Mouse (Mus musculus): Measurements from ENCODE around the gene Ccdc78. TPM values are rescaled to one million over a fixed set of nuclear protein-coding genes. Genes with fewer than 3 reads are reported as not detected.
A peak's percentile ranks its signal among the peaks of the same experiment; 100 is the strongest.

Gene Ccdc78
- polyA plus RNA-seq, 1 experiment from 2014 or later = 0.24 TPM

GRCm38 (mm10) chr17:25792615-25793014 is 6.2 kb downstream of the Ccdc78 start, which contains the start of gene Fam173a:
Gene Fam173a, minus strand, starts transcription at chr17:25792901.
- TF ChIP-seq EP300 (optimal IDR thresholded peaks at IDR 0.05) = no peak
- TF ChIP-seq CTCF (IDR thresholded peaks at IDR 0.05; ENCODE audit: low read depth) = no peak
- no peaks in the 10 kb centered on the region for H3K9me3 ChIP-seq (ENCODE audit: control insufficient read depth, low read length)
- peaks cover 3% of the 10 kb centered on the region; the same call in 1 of the 2 replicates for H3K4me1 ChIP-seq (replicated peaks; ENCODE audit: control insufficient read depth, insufficient read depth)
- peak within 1 kb of the TSS; percentile 79 for H3K4me3 ChIP-seq (ENCODE audit: low read depth, low read length)
- peaks cover 9% of the 10 kb centered on the region; the same call in 1 of the 2 replicates for H3K36me3 ChIP-seq (ENCODE audit: control insufficient read depth, insufficient read depth, low read length)
- WGBS = under 1% methylated on average over 14 of the region's 14 CpGs
- ATAC-seq (ENCODE audit: low FRiP score, low TSS enrichment) = peak; percentile 50; the same call in 1 of the 2 replicates
- DNase-seq (ENCODE audit: low spot score) = peak; percentile 68
- H3K27me3 ChIP-seq (ENCODE audit: control insufficient read depth, insufficient read depth, low read length) = no peaks in the 10 kb centered on the region
- H3K4me2 ChIP-seq (replicated peaks; ENCODE audit: low read depth) = peak within 1 kb of the TSS; percentile 87
- peak within 1 kb of the TSS; percentile 76 for H3K9ac ChIP-seq (ENCODE audit: low read length)
- peak within 1 kb of the TSS; percentile 93 for H3K27ac ChIP-seq (replicated peaks)

GRCm38 (mm10) chr17:25794197-25794596 is 7.8 kb downstream of the Ccdc78 start:
- Histone ChIP-seq H3K9ac (ENCODE audit: low read length) (no peak overlapping the region), H3K9me3 (ENCODE audit: control insufficient read depth, low read length) (no peaks in the 10 kb centered on the region), H3K27ac (replicated peaks) (no peak overlapping the region), H3K4me3 (ENCODE audit: low read depth, low read length) (no peak overlapping the region), H3K4me2 (replicated peaks; ENCODE audit: low read depth) (no peak overlapping the region), H3K36me3 (ENCODE audit: control insufficient read depth, insufficient read depth, low read length) (peaks cover 9% of the 10 kb centered on the region; the same call in 1 of the 2 replicates), H3K4me1 (replicated peaks; ENCODE audit: control insufficient read depth, insufficient read depth) (peaks cover 3% of the 10 kb centered on the region; the same call in 1 of the 2 replicates), H3K27me3 (ENCODE audit: control insufficient read depth, insufficient read depth, low read length) (no peaks in the 10 kb centered on the region)
- TF ChIP-seq CTCF (IDR thresholded peaks at IDR 0.05; ENCODE audit: low read depth) (no peak), EP300 (optimal IDR thresholded peaks at IDR 0.05) (no peak)
- no peak for ATAC-seq (ENCODE audit: low FRiP score, low TSS enrichment)
- WGBS = 69% methylated on average over 13 of the region's 13 CpGs
- no peak for DNase-seq (ENCODE audit: low spot score)

- H3K4me3 ChIP-seq (ENCODE audit: low read depth, low read length) = no peak overlapping the region
Measured at GRCm38 (mm10) chr17:25794998-25795397, 8.6 kb downstream of the Ccdc78 start.

GRCm38 (mm10) chr17:25795609-25796092 is 9.3 kb downstream of the Ccdc78 start, which contains the start of gene AC134908.4:
Gene AC134908.4, minus strand, starts transcription at chr17:25795659.
- WGBS = 45% methylated on average over 6 of the region's 6 CpGs
- H3K27me3 ChIP-seq (ENCODE audit: control insufficient read depth, insufficient read depth, low read length) = no peaks in the 10 kb centered on the region
- DNase-seq (ENCODE audit: low spot score) = no peak
- no peaks in the 10 kb centered on the region for H3K9me3 ChIP-seq (ENCODE audit: control insufficient read depth, low read length)
- no peak for ATAC-seq (ENCODE audit: low FRiP score, low TSS enrichment)
- H3K27ac ChIP-seq (replicated peaks) = peak within 1 kb of the TSS; percentile 8; the same call in 1 of the 2 replicates
- 0 out of 2 replicates have a peak, but pooled peaks cover under 1% of the 10 kb centered on the region for H3K36me3 ChIP-seq (ENCODE audit: control insufficient read depth, insufficient read depth, low read length)
- TF ChIP-seq EP300 (optimal IDR thresholded peaks at IDR 0.05) (no peak), CTCF (IDR thresholded peaks at IDR 0.05; ENCODE audit: low read depth) (no peak)
- H3K4me3 ChIP-seq (ENCODE audit: low read depth, low read length) = peak within 1 kb of the TSS; percentile 75
- peak within 1 kb of the TSS; percentile 66 for H3K9ac ChIP-seq (ENCODE audit: low read length)
- peak within 1 kb of the TSS; percentile 86 for H3K4me2 ChIP-seq (replicated peaks; ENCODE audit: low read depth)
- H3K4me1 ChIP-seq (replicated peaks; ENCODE audit: control insufficient read depth, insufficient read depth) = peaks cover 3% of the 10 kb centered on the region; the same call in 1 of the 2 replicates

More at GRCm38 (mm10) chr17:25794998-25795397, 8.6 kb downstream of the Ccdc78 start:
- no peak for ATAC-seq (ENCODE audit: low FRiP score, low TSS enrichment)
- no peak overlapping the region for H3K9ac ChIP-seq (ENCODE audit: low read length)
- H3K27ac ChIP-seq (replicated peaks) = 0 out of 2 replicates have a peak overlapping the region, but pooled peaks have one; percentile 4
- peaks cover 3% of the 10 kb centered on the region; the same call in 1 of the 2 replicates for H3K36me3 ChIP-seq (ENCODE audit: control insufficient read depth, insufficient read depth, low read length)
- DNase-seq (ENCODE audit: low spot score) = no peak
- TF ChIP-seq EP300 (optimal IDR thresholded peaks at IDR 0.05) (no peak), CTCF (IDR thresholded peaks at IDR 0.05; ENCODE audit: low read depth) (no peak)
- no peak overlapping the region for H3K4me2 ChIP-seq (replicated peaks; ENCODE audit: low read depth)
- H3K4me1 ChIP-seq (replicated peaks; ENCODE audit: control insufficient read depth, insufficient read depth) = peaks cover 3% of the 10 kb centered on the region; the same call in 1 of the 2 replicates
- no peaks in the 10 kb centered on the region for H3K9me3 ChIP-seq (ENCODE audit: control insufficient read depth, low read length)
- 87% methylated on average over 17 of the region's 17 CpGs for WGBS
- H3K27me3 ChIP-seq (ENCODE audit: control insufficient read depth, insufficient read depth, low read length) = no peaks in the 10 kb centered on the region

- no peaks in the 10 kb centered on the region for H3K36me3 ChIP-seq (ENCODE audit: control insufficient read depth, insufficient read depth, low read length)
- ATAC-seq (ENCODE audit: low FRiP score, low TSS enrichment) (no peak), DNase-seq (ENCODE audit: low spot score) (no peak)
- no peaks in the 10 kb centered on the region for H3K27me3 ChIP-seq (ENCODE audit: control insufficient read depth, insufficient read depth, low read length)
- WGBS = 3% methylated on average over 37 of the region's 37 CpGs
- peaks cover 3% of the 10 kb centered on the region; the same call in 1 of the 2 replicates for H3K4me1 ChIP-seq (replicated peaks; ENCODE audit: control insufficient read depth, insufficient read depth)
- H3K9ac ChIP-seq (ENCODE audit: low read length) = peak overlapping the region; percentile 66
- H3K4me2 ChIP-seq (replicated peaks; ENCODE audit: low read depth) = peak overlapping the region; percentile 86
- TF ChIP-seq EP300 (optimal IDR thresholded peaks at IDR 0.05) = no peak
- TF ChIP-seq CTCF (IDR thresholded peaks at IDR 0.05; ENCODE audit: low read depth) = no peak
- H3K27ac ChIP-seq (replicated peaks) = peak overlapping the region; percentile 8; the same call in 1 of the 2 replicates
- peak overlapping the region; percentile 75 for H3K4me3 ChIP-seq (ENCODE audit: low read depth, low read length)
- H3K9me3 ChIP-seq (ENCODE audit: control insufficient read depth, low read length) = no peaks in the 10 kb centered on the region
Measured at GRCm38 (mm10) chr17:25796211-25796771, 9.9 kb downstream of the Ccdc78 start.
